ENCODE assay signal across 14 mouse cellular contexts in genomic region chr6:51060848-51061535, GRCm38 (mm10).
DNase-seq lines count a peak whose midpoint lies in the region; ATAC-seq lines count a peak whose summit lies in the region.
"Had no signal": no experiment of that assay in that cellular context is flagged by ENCODE, and none has a peak within 500 bp of the region (broad histone marks: within the 10 kb centered on the region; RNA-seq: fewer than 3 reads in every experiment).

No protein-coding gene starts in this region.

- no peak for DNase-seq in heart, embryonic 10.5 days (ENCODE audit: low spot score)
- no peak for DNase-seq in heart, postnatal 4 days
- DNase-seq in urinary bladder, adult 18-20 months (ENCODE audit: low spot score in 2 of 2): peak; percentile 13 to 27
- no peak for DNase-seq in urinary bladder, postnatal 4 days (ENCODE audit: low spot score in 2 of 2)
- DNase-seq in layer of hippocampus, postnatal 36 days: no peak
- DNase-seq in thymus, adult 18-20 months: no peak
- no peak for DNase-seq in adrenal gland, postnatal 36 days
- DNase-seq: adrenal gland, postnatal 14 days; cerebellum, adult 9-11 months; heart, adult 2 months had no signal

- no peaks in the 10 kb centered on the region for H3K27me3 ChIP-seq in heart, embryonic 10.5 days (ENCODE audit: insufficient read depth, poor library complexity, severe bottlenecking)
- H3K27me3 ChIP-seq in hindbrain, embryonic 13.5 days: no peaks in the 10 kb centered on the region
- H3K27me3 ChIP-seq: intestine, embryonic 15.5 days; neural tube, embryonic 12.5 days had no signal

- H3K4me2 ChIP-seq in hindbrain, embryonic 13.5 days: no peak overlapping the region
- H3K4me2 ChIP-seq: intestine, embryonic 15.5 days; liver, embryonic 11.5 days; neural tube, embryonic 12.5 days had no signal

- WGBS in heart, embryonic 10.5 days: 61% methylated on average over 17 of the region's 17 CpGs
- WGBS in hindbrain, embryonic 13.5 days: 38% methylated on average over 17 of the region's 17 CpGs

- H3K9me3 ChIP-seq in heart, embryonic 10.5 days: no peaks in the 10 kb centered on the region
- no peaks in the 10 kb centered on the region for H3K9me3 ChIP-seq in hindbrain, embryonic 13.5 days
- H3K9me3 ChIP-seq: intestine, embryonic 15.5 days; neural tube, embryonic 12.5 days had no signal

- 0 out of 2 replicates have a peak overlapping the region, but pooled peaks have one; percentile 17 for H3K27ac ChIP-seq in heart, embryonic 10.5 days
- H3K27ac ChIP-seq in hindbrain, embryonic 13.5 days: peak overlapping the region; percentile 40; the same call in 1 of the 2 replicates
- H3K27ac ChIP-seq: heart, adult 2 months; intestine, embryonic 15.5 days; neural tube, embryonic 12.5 days had no signal

- peaks cover 28% of the 10 kb centered on the region for H3K4me1 ChIP-seq in heart, embryonic 10.5 days
- peaks cover 28% of the 10 kb centered on the region for H3K4me1 ChIP-seq in hindbrain, embryonic 13.5 days (replicated peaks)
- H3K4me1 ChIP-seq: intestine, embryonic 15.5 days had no signal

- H3K4me3 ChIP-seq in heart, embryonic 10.5 days: no peak overlapping the region
- H3K4me3 ChIP-seq in hindbrain, embryonic 13.5 days: no peak overlapping the region
- H3K4me3 ChIP-seq: heart, adult 2 months; intestine, embryonic 15.5 days; neural tube, embryonic 12.5 days had no signal

- no peak overlapping the region for H3K9ac ChIP-seq in hindbrain, embryonic 13.5 days
- H3K9ac ChIP-seq: intestine, embryonic 15.5 days; neural tube, embryonic 12.5 days had no signal

- ATAC-seq in hindbrain, embryonic 13.5 days (ENCODE audit: low FRiP score): no peak
- ATAC-seq: intestine, embryonic 15.5 days had no signal

- no peaks in the 10 kb centered on the region for H3K36me3 ChIP-seq in heart, embryonic 10.5 days
- no peaks in the 10 kb centered on the region for H3K36me3 ChIP-seq in hindbrain, embryonic 13.5 days
- H3K36me3 ChIP-seq: intestine, embryonic 15.5 days; neural tube, embryonic 12.5 days had no signal

Comparison
In these comparisons a context has a peak if more than half of its experiments do, and no peak if none do; other contexts are left out.
1. DNase-seq: peak in urinary bladder, adult 18-20 months (2 of 2); none in heart, embryonic 10.5 days (single experiment), heart, postnatal 4 days (single experiment), urinary bladder, postnatal 4 days (0 of 2), layer of hippocampus, postnatal 36 days (0 of 2), thymus, adult 18-20 months (0 of 2) and adrenal gland, postnatal 36 days (0 of 2).